Mouse (Mus musculus): ENCODE results near the gene Gm9040.
A peak's percentile ranks its signal among the peaks of the same experiment; 100 is the strongest.
"Not testable (repeated sequence)": the region's sequence is repeated elsewhere in the genome, so short reads cannot be mapped to it uniquely, and the experiment has no call there.

Gm9040 gene

GRCm38 (mm10) chr10:118326869-118327268 lies at the start of gene Gm9040:
Gene Gm9040, minus strand, starts transcription at chr10:118326969.
- not testable (repeated sequence) for DNase-seq

GRCm38 (mm10) chr10:118370443-118370842 lies 43.7 kb upstream of the Gm9040 start:
- peak; percentile 88 for DNase-seq

- DNase-seq: no peak
Observed at GRCm38 (mm10) chr10:118369518-118369917, 42.7 kb upstream of the Gm9040 start.

- not testable (repeated sequence) for DNase-seq
Observed at GRCm38 (mm10) chr10:118354005-118354404, 27.2 kb upstream of the Gm9040 start, which contains the start of gene Gm9049. Gene Gm9049, minus strand, starts transcription at chr10:118354105.

GRCm38 (mm10) chr10:118348579-118348978 lies 21.8 kb upstream of the Gm9040 start, which contains the start of gene Gm9048:
Gene Gm9048, minus strand, starts transcription at chr10:118348679.
- not testable (repeated sequence) for DNase-seq

- DNase-seq: not testable (repeated sequence)
Observed at GRCm38 (mm10) chr10:118343155-118343554, 16.4 kb upstream of the Gm9040 start, which contains the start of gene Gm9046. Gene Gm9046, minus strand, starts transcription at chr10:118343255.

- DNase-seq: not testable (repeated sequence)
Observed at GRCm38 (mm10) chr10:118337731-118338130, 11.0 kb upstream of the Gm9040 start, which contains the start of gene Gm9045. Gene Gm9045, minus strand, starts transcription at chr10:118337831.

GRCm38 (mm10) chr10:118332308-118332707 lies 5.5 kb upstream of the Gm9040 start, which contains the start of gene Gm9044:
Gene Gm9044, minus strand, starts transcription at chr10:118332408.
- not testable (repeated sequence) for DNase-seq

- no peak for DNase-seq
Observed at GRCm38 (mm10) chr10:118319024-118319423, 7.7 kb downstream of the Gm9040 start.

- not testable (repeated sequence) for DNase-seq
Observed at GRCm38 (mm10) chr10:118302133-118302532, 24.6 kb downstream of the Gm9040 start.

GRCm38 (mm10) chr10:118294938-118295337 lies 31.8 kb downstream of the Gm9040 start, which contains the start of gene Iltifb:
Gene Iltifb, minus strand, starts transcription at chr10:118295038.
- no peak for DNase-seq

- not testable (repeated sequence) for DNase-seq
Observed at GRCm38 (mm10) chr10:118283016-118283415, 43.8 kb downstream of the Gm9040 start.

- not testable (repeated sequence) for DNase-seq
Observed at GRCm38 (mm10) chr10:118282565-118282964, 44.2 kb downstream of the Gm9040 start.

GRCm38 (mm10) chr10:118278069-118278468 lies 48.7 kb downstream of the Gm9040 start:
- DNase-seq: not testable (repeated sequence)
